In the genomic region with DNA sequence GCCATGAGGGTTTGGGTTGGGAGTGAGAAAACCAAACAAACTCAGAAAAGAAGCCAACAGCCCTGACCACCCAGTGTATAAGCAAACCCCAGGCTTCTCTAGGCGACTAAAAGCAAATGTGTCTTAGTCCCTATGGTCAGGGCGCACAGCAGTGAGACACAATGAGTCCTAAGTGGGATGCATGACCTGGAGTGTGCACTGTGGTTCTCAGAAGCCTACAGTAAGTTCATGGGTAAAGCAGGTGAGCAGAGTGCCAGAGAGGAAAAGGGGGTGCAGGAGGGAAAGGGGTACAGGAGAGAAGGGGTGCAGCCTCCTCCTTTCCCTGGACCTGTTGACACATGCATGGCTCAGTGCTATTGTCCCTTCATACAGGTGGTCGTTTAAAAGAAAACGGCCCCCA, we compare ENCODE assay signal across 27 mouse cellular contexts. TPM values are rescaled to one million over a fixed set of nuclear protein-coding genes. Genes with fewer than 3 reads are reported as not detected.
"Had no signal": no experiment of that assay in that cellular context is flagged by ENCODE, and none has a peak within 500 bp of the region (broad histone marks: within the 10 kb centered on the region; RNA-seq: fewer than 3 reads in every experiment).

No protein-coding gene starts in this region.

- H3K4me1 ChIP-seq: embryonic facial prominence, embryonic 10.5 days; embryonic facial prominence, embryonic 12.5 days; embryonic facial prominence, embryonic 13.5 days; embryonic facial prominence, embryonic 15.5 days; forebrain, embryonic 10.5 days; forebrain, embryonic 12.5 days; forebrain, embryonic 13.5 days; forebrain, embryonic 15.5 days had no signal

- H3K27ac ChIP-seq: embryonic facial prominence, embryonic 10.5 days; embryonic facial prominence, embryonic 12.5 days; embryonic facial prominence, embryonic 13.5 days; embryonic facial prominence, embryonic 15.5 days; forebrain, embryonic 10.5 days; forebrain, embryonic 12.5 days; forebrain, embryonic 13.5 days; forebrain, embryonic 15.5 days; gastrocnemius, adult 2 months had no signal

- H3K9ac ChIP-seq: embryonic facial prominence, embryonic 12.5 days; embryonic facial prominence, embryonic 13.5 days; embryonic facial prominence, embryonic 15.5 days; forebrain, embryonic 12.5 days; forebrain, embryonic 13.5 days; forebrain, embryonic 15.5 days; forebrain, postnatal 0 days had no signal

- H3K9me3 ChIP-seq: embryonic facial prominence, embryonic 10.5 days; embryonic facial prominence, embryonic 12.5 days; embryonic facial prominence, embryonic 13.5 days; embryonic facial prominence, embryonic 15.5 days; forebrain, embryonic 10.5 days; forebrain, embryonic 12.5 days; forebrain, embryonic 13.5 days; forebrain, embryonic 15.5 days had no signal

- DNase-seq: cerebellum, adult 2 months; cerebellum, adult 8-10 months; cerebellum, adult 9-10 months; cerebellum, adult 9-11 months; cerebellum, postnatal 10 days; cerebellum, postnatal 14 days; cerebellum, postnatal 25 days; cerebellum, postnatal 36 days; embryo, embryonic 11 days; forebrain, postnatal 0 days; gastrocnemius, adult 2 months; gastrocnemius, postnatal 10 days; gastrocnemius, postnatal 14 days; gastrocnemius, postnatal 25 days; gastrocnemius, postnatal 36 days; heart, adult 18-20 months had no signal

- H3K36me3 ChIP-seq: embryonic facial prominence, embryonic 10.5 days; embryonic facial prominence, embryonic 12.5 days; embryonic facial prominence, embryonic 13.5 days; embryonic facial prominence, embryonic 15.5 days; forebrain, embryonic 10.5 days; forebrain, embryonic 12.5 days; forebrain, embryonic 15.5 days had no signal

- H3K4me3 ChIP-seq: embryonic facial prominence, embryonic 10.5 days; embryonic facial prominence, embryonic 12.5 days; embryonic facial prominence, embryonic 13.5 days; embryonic facial prominence, embryonic 15.5 days; erythroblast, embryonic 14.5 days; forebrain, embryonic 10.5 days; forebrain, embryonic 12.5 days; forebrain, embryonic 13.5 days; forebrain, embryonic 15.5 days; gastrocnemius, adult 2 months had no signal

- H3K4me2 ChIP-seq: embryonic facial prominence, embryonic 12.5 days; embryonic facial prominence, embryonic 13.5 days; embryonic facial prominence, embryonic 15.5 days; forebrain, embryonic 12.5 days; forebrain, embryonic 13.5 days; forebrain, embryonic 15.5 days had no signal

- ATAC-seq: forebrain, embryonic 13.5 days; forebrain, embryonic 14.5 days; forebrain, embryonic 15.5 days; forebrain, embryonic 16.5 days; forebrain, postnatal 0 days had no signal

- H3K27me3 ChIP-seq: embryonic facial prominence, embryonic 12.5 days; embryonic facial prominence, embryonic 13.5 days; embryonic facial prominence, embryonic 15.5 days; forebrain, embryonic 12.5 days; forebrain, embryonic 13.5 days; forebrain, embryonic 15.5 days had no signal

RNA-seq across cellular contexts. Expression of a gene that starts 18.7 kb away (rescaled TPM):
- polyA plus RNA-seq: erythroblast, embryonic 14.5 days had no signal
